Mouse (Mus musculus): Measurements from ENCODE around the gene Rab11fip4. TPM values are rescaled to one million over a fixed set of nuclear protein-coding genes. Genes with fewer than 3 reads are reported as not detected.
"Not testable (repeated sequence)": the region's sequence is repeated elsewhere in the genome, so short reads cannot be mapped to it uniquely, and the experiment has no call there.

Gene Rab11fip4
- polyA plus RNA-seq, 1 experiment from 2014 or later: 2.2 TPM

GRCm38 (mm10) chr11:79681182-79681581 lies 90.2 kb downstream of the Rab11fip4 start:
- Histone ChIP-seq H3K9ac (ENCODE audit: low read depth, low read length) (no peak overlapping the region), H3K27me3 (replicated peaks; ENCODE audit: control insufficient read depth, insufficient read depth, low read length) (no peaks in the 10 kb centered on the region), H3K4me3 (ENCODE audit: low read depth, low read length) (no peak overlapping the region), H3K4me2 (no peak overlapping the region), H3K36me3 (ENCODE audit: control insufficient read depth, insufficient read depth, low read length) (no peaks in the 10 kb centered on the region), H3K9me3 (ENCODE audit: control insufficient read depth, low read length) (no peaks in the 10 kb centered on the region), H3K27ac (ENCODE audit: low read depth, low read length) (no peak overlapping the region), H3K4me1 (replicated peaks; ENCODE audit: control insufficient read depth, insufficient read depth, low read length) (no peaks in the 10 kb centered on the region)
- DNase-seq (ENCODE audit: low spot score) (no peak), ATAC-seq (replicated peaks; ENCODE audit: low FRiP score) (no peak)
- 78% methylated on average over 5 of the region's 5 CpGs for WGBS

- no peaks in the 10 kb centered on the region for H3K36me3 ChIP-seq (ENCODE audit: control insufficient read depth, insufficient read depth, low read length)
- WGBS: 47% methylated on average over 3 of the region's 3 CpGs
- H3K4me1 ChIP-seq (replicated peaks; ENCODE audit: control insufficient read depth, insufficient read depth, low read length): no peaks in the 10 kb centered on the region
- no peak for ATAC-seq (replicated peaks; ENCODE audit: low FRiP score)
- no peak for DNase-seq (ENCODE audit: low spot score)
- H3K27ac ChIP-seq (ENCODE audit: low read depth, low read length): no peak overlapping the region
- H3K27me3 ChIP-seq (replicated peaks; ENCODE audit: control insufficient read depth, insufficient read depth, low read length): no peaks in the 10 kb centered on the region
- H3K4me3 ChIP-seq (ENCODE audit: low read depth, low read length): no peak overlapping the region
- H3K4me2 ChIP-seq: no peak overlapping the region
- no peak overlapping the region for H3K9ac ChIP-seq (ENCODE audit: low read depth, low read length)
- no peaks in the 10 kb centered on the region for H3K9me3 ChIP-seq (ENCODE audit: control insufficient read depth, low read length)
These were observed 90.8 kb downstream of the Rab11fip4 start for GRCm38 (mm10) chr11:79681798-79682197.

DNA sequence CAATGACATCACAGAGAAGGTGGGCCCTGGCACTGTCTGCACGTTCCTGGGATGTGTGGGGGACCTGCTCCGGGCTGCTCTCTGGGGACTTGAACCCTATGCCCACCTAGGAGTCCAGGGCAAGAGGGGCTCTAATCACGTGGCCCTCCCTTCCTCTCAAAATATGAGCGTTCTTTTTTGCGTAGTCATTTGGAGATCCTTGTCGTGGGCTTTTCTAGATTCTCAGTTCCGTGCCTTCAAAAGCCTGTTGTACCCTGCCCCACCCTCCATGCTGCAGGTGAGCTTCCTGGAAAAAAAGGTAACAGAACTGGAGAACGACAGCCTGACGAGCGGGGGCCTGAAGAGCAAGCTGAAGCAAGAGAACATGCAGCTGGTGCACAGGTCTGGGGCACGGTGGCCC lies 94.1 kb downstream of the Rab11fip4 start:
- ATAC-seq (replicated peaks; ENCODE audit: low FRiP score) (no peak), DNase-seq (ENCODE audit: low spot score) (no peak)
- no peaks in the 10 kb centered on the region for H3K4me1 ChIP-seq (replicated peaks; ENCODE audit: control insufficient read depth, insufficient read depth, low read length)
- no peak overlapping the region for H3K9ac ChIP-seq (ENCODE audit: low read depth, low read length)
- H3K27ac ChIP-seq (ENCODE audit: low read depth, low read length): no peak overlapping the region
- 77% methylated on average over 11 of the region's 11 CpGs for WGBS
- H3K27me3 ChIP-seq (replicated peaks; ENCODE audit: control insufficient read depth, insufficient read depth, low read length): no peaks in the 10 kb centered on the region
- no peaks in the 10 kb centered on the region for H3K9me3 ChIP-seq (ENCODE audit: control insufficient read depth, low read length)
- H3K36me3 ChIP-seq (ENCODE audit: control insufficient read depth, insufficient read depth, low read length): no peaks in the 10 kb centered on the region
- H3K4me2 ChIP-seq: no peak overlapping the region
- no peak overlapping the region for H3K4me3 ChIP-seq (ENCODE audit: low read depth, low read length)

GRCm38 (mm10) chr11:79686501-79687121 lies 95.6 kb downstream of the Rab11fip4 start:
- Histone ChIP-seq H3K4me1 (replicated peaks; ENCODE audit: control insufficient read depth, insufficient read depth, low read length) (no peaks in the 10 kb centered on the region), H3K27ac (ENCODE audit: low read depth, low read length) (no peak overlapping the region), H3K4me2 (no peak overlapping the region), H3K4me3 (ENCODE audit: low read depth, low read length) (no peak overlapping the region), H3K9me3 (ENCODE audit: control insufficient read depth, low read length) (no peaks in the 10 kb centered on the region), H3K9ac (ENCODE audit: low read depth, low read length) (no peak overlapping the region), H3K27me3 (replicated peaks; ENCODE audit: control insufficient read depth, insufficient read depth, low read length) (no peaks in the 10 kb centered on the region), H3K36me3 (ENCODE audit: control insufficient read depth, insufficient read depth, low read length) (no peaks in the 10 kb centered on the region)
- 60% methylated on average over 26 of the region's 26 CpGs for WGBS
- DNase-seq (ENCODE audit: low spot score): peak; percentile 85
- ATAC-seq (replicated peaks; ENCODE audit: low FRiP score): peak; percentile 56

- H3K4me3 ChIP-seq (ENCODE audit: low read depth, low read length): no peak overlapping the region
- ATAC-seq (replicated peaks; ENCODE audit: low FRiP score) (no peak), DNase-seq (ENCODE audit: low spot score) (no peak)
- H3K27ac ChIP-seq (ENCODE audit: low read depth, low read length): no peak overlapping the region
- H3K9ac ChIP-seq (ENCODE audit: low read depth, low read length): no peak overlapping the region
- H3K4me2 ChIP-seq: no peak overlapping the region
- H3K36me3 ChIP-seq (ENCODE audit: control insufficient read depth, insufficient read depth, low read length): no peaks in the 10 kb centered on the region
- WGBS: 55% methylated on average over 1 of the region's 1 CpGs
- H3K27me3 ChIP-seq (replicated peaks; ENCODE audit: control insufficient read depth, insufficient read depth, low read length): no peaks in the 10 kb centered on the region
- H3K4me1 ChIP-seq (replicated peaks; ENCODE audit: control insufficient read depth, insufficient read depth, low read length): no peaks in the 10 kb centered on the region
- H3K9me3 ChIP-seq (ENCODE audit: control insufficient read depth, low read length): no peaks in the 10 kb centered on the region
These were observed 98.9 kb downstream of the Rab11fip4 start for GRCm38 (mm10) chr11:79689916-79690315.

DNA sequence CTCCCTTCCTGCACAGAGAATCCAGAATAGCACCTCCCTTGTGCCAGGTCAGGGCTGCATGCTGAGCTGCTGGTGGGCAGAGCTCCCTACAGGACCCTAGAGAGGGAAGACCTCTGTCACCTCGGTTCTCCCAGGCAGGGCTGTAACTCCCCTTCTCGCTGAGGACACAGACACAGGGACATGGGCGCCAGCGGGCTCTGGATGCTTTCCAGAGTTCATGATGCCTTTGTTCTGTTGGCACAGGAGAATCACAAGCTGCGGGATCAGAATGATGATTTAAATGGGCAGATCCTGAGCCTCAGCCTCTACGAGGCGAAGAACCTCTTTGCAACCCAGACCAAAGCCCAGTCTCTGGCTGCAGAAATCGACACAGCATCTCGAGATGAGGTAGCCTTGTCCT lies 100.5 kb downstream of the Rab11fip4 start:
- ATAC-seq (replicated peaks; ENCODE audit: low FRiP score) (no peak), DNase-seq (ENCODE audit: low spot score) (no peak)
- Histone ChIP-seq H3K27ac (ENCODE audit: low read depth, low read length) (no peak overlapping the region), H3K36me3 (ENCODE audit: control insufficient read depth, insufficient read depth, low read length) (no peaks in the 10 kb centered on the region), H3K27me3 (replicated peaks; ENCODE audit: control insufficient read depth, insufficient read depth, low read length) (no peaks in the 10 kb centered on the region), H3K4me3 (ENCODE audit: low read depth, low read length) (no peak overlapping the region), H3K9ac (ENCODE audit: low read depth, low read length) (no peak overlapping the region), H3K9me3 (ENCODE audit: control insufficient read depth, low read length) (no peaks in the 10 kb centered on the region), H3K4me1 (replicated peaks; ENCODE audit: control insufficient read depth, insufficient read depth, low read length) (no peaks in the 10 kb centered on the region), H3K4me2 (no peak overlapping the region)
- WGBS: 85% methylated on average over 9 of the region's 9 CpGs

DNA sequence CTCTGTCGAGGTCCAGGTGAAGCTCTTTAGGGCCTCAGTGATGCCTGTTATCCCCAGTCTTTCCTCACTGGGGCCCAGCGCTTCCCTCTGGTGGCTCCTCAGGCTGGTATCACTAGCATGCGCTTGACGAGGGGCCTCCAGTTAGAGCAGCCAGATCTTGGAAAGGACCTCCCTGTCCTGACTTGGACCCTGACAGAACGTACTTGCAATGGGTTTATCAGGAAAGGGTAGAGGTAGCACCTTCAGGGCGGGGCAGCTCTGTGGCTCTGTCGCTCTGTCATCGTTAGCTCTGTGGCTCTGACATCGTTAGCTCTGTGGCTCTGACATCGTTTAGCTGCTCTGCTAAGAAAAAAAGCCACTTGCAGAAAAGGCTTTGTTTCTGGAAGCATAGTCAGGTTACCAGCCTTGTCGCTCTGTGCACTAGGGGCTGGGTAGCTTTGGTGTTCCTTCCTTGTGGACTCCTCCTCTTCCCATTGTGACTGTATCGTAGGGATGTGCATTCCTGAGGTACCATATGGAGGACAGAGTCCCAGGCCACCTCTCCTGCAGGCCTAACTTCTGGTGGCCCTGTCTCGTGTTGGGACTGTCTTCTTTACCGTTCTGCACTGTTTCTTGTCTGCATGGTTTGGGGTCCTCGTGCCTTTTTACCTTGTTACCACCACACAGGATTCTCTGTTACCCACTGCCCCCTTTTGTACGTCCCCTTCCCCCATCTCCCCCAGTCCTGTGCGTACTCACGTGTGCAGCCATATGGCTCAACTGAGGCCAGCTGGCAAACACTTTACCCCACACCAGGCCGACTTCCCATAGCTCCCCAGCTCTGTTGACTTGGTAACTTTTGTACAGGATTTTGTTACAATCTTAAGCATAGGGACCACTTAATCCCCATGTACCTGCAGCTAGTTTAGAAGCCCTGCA lies 105.6 kb downstream of the Rab11fip4 start:
- no peak overlapping the region for H3K27ac ChIP-seq (ENCODE audit: low read depth, low read length)
- 69% methylated on average over 19 of the region's 19 CpGs for WGBS
- H3K4me2 ChIP-seq: no peak overlapping the region
- no peak for ATAC-seq (replicated peaks; ENCODE audit: low FRiP score)
- H3K27me3 ChIP-seq (replicated peaks; ENCODE audit: control insufficient read depth, insufficient read depth, low read length): no peaks in the 10 kb centered on the region
- H3K4me3 ChIP-seq (ENCODE audit: low read depth, low read length): no peak overlapping the region
- no peak overlapping the region for H3K9ac ChIP-seq (ENCODE audit: low read depth, low read length)
- H3K9me3 ChIP-seq (ENCODE audit: control insufficient read depth, low read length): no peaks in the 10 kb centered on the region
- peaks cover 6% of the 10 kb centered on the region; the same call in 1 of the 2 replicates for H3K4me1 ChIP-seq (replicated peaks; ENCODE audit: control insufficient read depth, insufficient read depth, low read length)
- H3K36me3 ChIP-seq (ENCODE audit: control insufficient read depth, insufficient read depth, low read length): no peaks in the 10 kb centered on the region
- no peak for DNase-seq (ENCODE audit: low spot score)

DNA sequence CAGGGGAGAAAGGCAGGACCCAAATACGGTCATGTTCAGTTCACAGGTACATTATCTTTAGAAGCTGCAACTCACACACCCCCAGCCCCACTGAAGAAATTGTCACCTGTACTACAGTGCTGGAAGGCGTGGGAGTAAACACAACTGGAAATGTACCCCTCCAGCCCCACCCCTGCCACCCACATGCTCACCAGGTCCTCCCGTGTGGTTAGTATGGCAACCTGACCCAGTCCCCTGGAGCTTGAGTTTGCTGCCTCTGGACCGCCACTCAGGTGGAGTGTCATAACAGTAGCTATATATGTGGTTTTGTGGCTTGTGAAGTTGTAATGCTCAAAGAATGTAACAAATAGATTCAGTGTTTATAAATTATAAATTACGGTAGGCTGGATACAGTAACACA lies 107.1 kb downstream of the Rab11fip4 start:
- Histone ChIP-seq H3K9me3 (ENCODE audit: control insufficient read depth, low read length) (no peaks in the 10 kb centered on the region), H3K4me1 (replicated peaks; ENCODE audit: control insufficient read depth, insufficient read depth, low read length) (peaks cover 10% of the 10 kb centered on the region), H3K9ac (ENCODE audit: low read depth, low read length) (no peak overlapping the region), H3K27me3 (replicated peaks; ENCODE audit: control insufficient read depth, insufficient read depth, low read length) (no peaks in the 10 kb centered on the region), H3K4me2 (no peak overlapping the region), H3K4me3 (ENCODE audit: low read depth, low read length) (no peak overlapping the region), H3K36me3 (ENCODE audit: control insufficient read depth, insufficient read depth, low read length) (no peaks in the 10 kb centered on the region), H3K27ac (ENCODE audit: low read depth, low read length) (no peak overlapping the region)
- DNase-seq (ENCODE audit: low spot score) (no peak), ATAC-seq (replicated peaks; ENCODE audit: low FRiP score) (no peak)
- WGBS: 79% methylated on average over 5 of the region's 5 CpGs

GRCm38 (mm10) chr11:79698542-79698941 lies 107.5 kb downstream of the Rab11fip4 start:
- H3K36me3 ChIP-seq (ENCODE audit: control insufficient read depth, insufficient read depth, low read length); H3K27ac ChIP-seq (ENCODE audit: low read depth, low read length); ATAC-seq (replicated peaks; ENCODE audit: low FRiP score); H3K9me3 ChIP-seq (ENCODE audit: control insufficient read depth, low read length); H3K27me3 ChIP-seq (replicated peaks; ENCODE audit: control insufficient read depth, insufficient read depth, low read length); H3K4me2 ChIP-seq; H3K4me3 ChIP-seq (ENCODE audit: low read depth, low read length); H3K9ac ChIP-seq (ENCODE audit: low read depth, low read length); DNase-seq (ENCODE audit: low spot score): not testable (repeated sequence)
- H3K4me1 ChIP-seq (replicated peaks; ENCODE audit: control insufficient read depth, insufficient read depth, low read length): peaks cover 13% of the 10 kb centered on the region
- WGBS: 77% methylated on average over 3 of the region's 4 CpGs

Measured in liver, embryonic 11.5 days (tissue).